Mouse (Mus musculus) embryo, embryonic 9.5 days (tissue): ENCODE measurements at regions not wholly inside any gene's neighbourhood (a gene's known extent, or its start where the extent isn't known, plus 50 kb on each side); places are given as distances from the start of the nearest gene placed in this dataset.

Source experiments
- DNase-seq: peaks from one replicate; pipeline ENCODE4 v3.0.0-alpha.2; 2017; ENCODE audit errors: extremely low spot score

GRCm38 (mm10) chr3:134105112-134105511, 131.2 kb upstream of the Cxxc4 start:
- DNase-seq = no peak

GRCm38 (mm10) chr3:134105567-134105966, 130.7 kb upstream of the Cxxc4 start:
- no peak for DNase-seq

GRCm38 (mm10) chr3:134114501-134114900, 121.8 kb upstream of the Cxxc4 start:
- peak; percentile 35 for DNase-seq

GRCm38 (mm10) chr3:134115007-134115406, 121.3 kb upstream of the Cxxc4 start:
- DNase-seq = no peak

- DNase-seq = no peak
Observed at GRCm38 (mm10) chr3:134118898-134119297, 117.4 kb upstream of the Cxxc4 start.

GRCm38 (mm10) chr3:134124982-134125381, 111.3 kb upstream of the Cxxc4 start:
- DNase-seq = no peak

- DNase-seq = no peak
Observed at GRCm38 (mm10) chr3:134130412-134130811, 105.9 kb upstream of the Cxxc4 start.

- peak; percentile 34 for DNase-seq
Observed at GRCm38 (mm10) chr3:134145251-134145650, 91.0 kb upstream of the Cxxc4 start.

GRCm38 (mm10) chr3:134145935-134146334, 90.3 kb upstream of the Cxxc4 start:
- DNase-seq = peak; percentile 7

GRCm38 (mm10) chr3:134146373-134147224, 89.7 kb upstream of the Cxxc4 start:
- DNase-seq = peak; percentile 77

GRCm38 (mm10) chr3:134162288-134162687, 74.0 kb upstream of the Cxxc4 start:
- DNase-seq = no peak

- DNase-seq = no peak
Observed at GRCm38 (mm10) chr3:134169922-134170321, 66.4 kb upstream of the Cxxc4 start.

- DNase-seq = no peak
Observed at GRCm38 (mm10) chr3:134172357-134172756, 63.9 kb upstream of the Cxxc4 start.

- DNase-seq = no peak
Observed at GRCm38 (mm10) chr3:134178491-134179054, 57.7 kb upstream of the Cxxc4 start.

- DNase-seq = no peak
Observed at GRCm38 (mm10) chr3:134184042-134184441, 52.2 kb upstream of the Cxxc4 start.
